In genomic region chr9:14518105-14518504, GRCm38 (mm10) we compare ENCODE assay signal across 26 mouse cellular contexts. TPM values are rescaled to one million over a fixed set of nuclear protein-coding genes. Genes with fewer than 3 reads are reported as not detected.
DNase-seq lines count a peak whose midpoint lies in the region; ATAC-seq and TF ChIP-seq lines count a peak whose summit lies in the region.
"Had no signal": no experiment of that assay in that cellular context is flagged by ENCODE, and none has a peak within 500 bp of the region (broad histone marks: within the 10 kb centered on the region; RNA-seq: fewer than 3 reads in every experiment).

No protein-coding gene starts in this region.

- 77% methylated on average over 3 of the region's 3 CpGs for WGBS in forebrain, postnatal 0 days
- WGBS in forebrain, embryonic 12.5 days = 87% methylated on average over 3 of the region's 3 CpGs
- WGBS in midbrain, postnatal 0 days = 70% methylated on average over 3 of the region's 3 CpGs
- 86% methylated on average over 3 of the region's 3 CpGs for WGBS in midbrain, embryonic 11.5 days
- 73% methylated on average over 3 of the region's 3 CpGs for WGBS in heart, embryonic 12.5 days

- no peak overlapping the region for H3K4me2 ChIP-seq in forebrain, postnatal 0 days (ENCODE audit: low read depth)
- H3K4me2 ChIP-seq in forebrain, embryonic 12.5 days = no peak overlapping the region
- H3K4me2 ChIP-seq in midbrain, postnatal 0 days (ENCODE audit: low read depth, low read length, poor library complexity, severe bottlenecking) = no peak overlapping the region
- H3K4me2 ChIP-seq in midbrain, embryonic 11.5 days = no peak overlapping the region
- no peak overlapping the region for H3K4me2 ChIP-seq in heart, embryonic 12.5 days
- H3K4me2 ChIP-seq: embryonic facial prominence, embryonic 12.5 days; forebrain, embryonic 13.5 days; heart, embryonic 13.5 days; hindbrain, embryonic 14.5 days had no signal

- no peak for DNase-seq in forebrain, postnatal 0 days
- no peak for DNase-seq in midbrain, postnatal 0 days (ENCODE audit: low spot score)
- DNase-seq in midbrain, embryonic 11.5 days (ENCODE audit: low spot score, missing footprints) = no peak
- DNase-seq in retina, postnatal 1 day = peak; percentile 21
- DNase-seq: adrenal gland, adult 2 months; adrenal gland, postnatal 14 days; cerebellum, adult 18-20 months; cerebellum, adult 9-10 months; cerebellum, postnatal 14 days; gastrocnemius, adult 2 months; gastrocnemius, postnatal 14 days; heart, adult 18-20 months; heart, postnatal 14 days; heart, postnatal 4 days had no signal

- H3K4me1 ChIP-seq in forebrain, postnatal 0 days (ENCODE audit: insufficient read depth) = no peaks in the 10 kb centered on the region
- H3K4me1 ChIP-seq in forebrain, embryonic 12.5 days = no peaks in the 10 kb centered on the region
- H3K4me1 ChIP-seq in midbrain, postnatal 0 days (ENCODE audit: insufficient read depth, low read length) = no peaks in the 10 kb centered on the region
- H3K4me1 ChIP-seq in midbrain, embryonic 11.5 days (ENCODE audit: control insufficient read depth, insufficient read depth, low read length) = no peaks in the 10 kb centered on the region
- H3K4me1 ChIP-seq in heart, embryonic 12.5 days (replicated peaks) = peaks cover 22% of the 10 kb centered on the region
- H3K4me1 ChIP-seq: forebrain, embryonic 13.5 days had no signal

- H3K27me3 ChIP-seq in forebrain, postnatal 0 days (ENCODE audit: insufficient read depth, low read length) = no peaks in the 10 kb centered on the region
- H3K27me3 ChIP-seq in forebrain, embryonic 12.5 days = no peaks in the 10 kb centered on the region
- H3K27me3 ChIP-seq in midbrain, postnatal 0 days (ENCODE audit: insufficient read depth, low read length) = no peaks in the 10 kb centered on the region
- H3K27me3 ChIP-seq in midbrain, embryonic 11.5 days (ENCODE audit: control insufficient read depth, insufficient read depth, low read length) = no peaks in the 10 kb centered on the region
- no peaks in the 10 kb centered on the region for H3K27me3 ChIP-seq in heart, embryonic 12.5 days (replicated peaks)
- H3K27me3 ChIP-seq: embryonic facial prominence, embryonic 12.5 days; forebrain, embryonic 13.5 days; heart, embryonic 13.5 days had no signal

- peak; percentile 53; the same call in 1 of the 2 replicates for ATAC-seq in forebrain, postnatal 0 days
- no peak for ATAC-seq in forebrain, embryonic 12.5 days (ENCODE audit: low FRiP score)
- ATAC-seq in midbrain, postnatal 0 days (ENCODE audit: low FRiP score) = peak; percentile 20; the same call in 1 of the 2 replicates
- ATAC-seq in midbrain, embryonic 11.5 days (ENCODE audit: low FRiP score) = no peak
- no peak for ATAC-seq in heart, embryonic 12.5 days (ENCODE audit: insufficient number of reproducible peaks, low FRiP score)
- ATAC-seq: CD4-positive, CD25-positive, alpha-beta regulatory T cell, adult 4 months; forebrain, embryonic 13.5 days; forebrain, embryonic 16.5 days; hindbrain, postnatal 0 days; inflammation-experienced regulatory T-cells, adult 6 months; intestine, embryonic 16.5 days had no signal

- no peak overlapping the region for H3K4me3 ChIP-seq in forebrain, postnatal 0 days (ENCODE audit: low read depth, low read length)
- no peak overlapping the region for H3K4me3 ChIP-seq in forebrain, embryonic 12.5 days (replicated peaks)
- H3K4me3 ChIP-seq in midbrain, postnatal 0 days (ENCODE audit: low read depth, low read length) = no peak overlapping the region
- no peak overlapping the region for H3K4me3 ChIP-seq in midbrain, embryonic 11.5 days (ENCODE audit: low read depth, low read length)
- H3K4me3 ChIP-seq in heart, embryonic 12.5 days = no peak overlapping the region
- H3K4me3 ChIP-seq: embryonic facial prominence, embryonic 12.5 days; erythroblast, embryonic 14.5 days; forebrain, embryonic 13.5 days; gastrocnemius, adult 2 months; heart, embryonic 13.5 days had no signal

- H3K27ac ChIP-seq in forebrain, postnatal 0 days (ENCODE audit: low read depth, low read length) = no peak overlapping the region
- no peak overlapping the region for H3K27ac ChIP-seq in forebrain, embryonic 12.5 days
- no peak overlapping the region for H3K27ac ChIP-seq in midbrain, postnatal 0 days (ENCODE audit: low read depth, low read length)
- no peak overlapping the region for H3K27ac ChIP-seq in midbrain, embryonic 11.5 days (ENCODE audit: low read depth, low read length)
- no peak overlapping the region for H3K27ac ChIP-seq in heart, embryonic 12.5 days (ENCODE audit: poor library complexity, severe bottlenecking)
- H3K27ac ChIP-seq: embryonic facial prominence, embryonic 12.5 days; forebrain, embryonic 13.5 days; gastrocnemius, adult 2 months; heart, embryonic 13.5 days; hindbrain, embryonic 14.5 days; hindbrain, postnatal 0 days had no signal

- no peak overlapping the region for H3K9ac ChIP-seq in forebrain, postnatal 0 days
- no peak overlapping the region for H3K9ac ChIP-seq in forebrain, embryonic 12.5 days
- no peak overlapping the region for H3K9ac ChIP-seq in midbrain, postnatal 0 days (replicated peaks; ENCODE audit: low read length, poor library complexity, severe bottlenecking)
- no peak overlapping the region for H3K9ac ChIP-seq in midbrain, embryonic 11.5 days (ENCODE audit: low read length)
- no peak overlapping the region for H3K9ac ChIP-seq in heart, embryonic 12.5 days
- H3K9ac ChIP-seq: embryonic facial prominence, embryonic 12.5 days; forebrain, embryonic 13.5 days; heart, embryonic 13.5 days; hindbrain, embryonic 14.5 days had no signal

- H3K9me3 ChIP-seq in forebrain, postnatal 0 days (ENCODE audit: low read length) = no peaks in the 10 kb centered on the region
- H3K9me3 ChIP-seq in forebrain, embryonic 12.5 days = no peaks in the 10 kb centered on the region
- H3K9me3 ChIP-seq in midbrain, postnatal 0 days (ENCODE audit: low read length) = no peaks in the 10 kb centered on the region
- no peaks in the 10 kb centered on the region for H3K9me3 ChIP-seq in midbrain, embryonic 11.5 days (ENCODE audit: control insufficient read depth, low read length)
- no peaks in the 10 kb centered on the region for H3K9me3 ChIP-seq in heart, embryonic 12.5 days (replicated peaks)
- H3K9me3 ChIP-seq: embryonic facial prominence, embryonic 12.5 days; forebrain, embryonic 13.5 days; heart, embryonic 13.5 days had no signal

- H3K36me3 ChIP-seq in forebrain, postnatal 0 days (ENCODE audit: insufficient read depth) = no peaks in the 10 kb centered on the region
- H3K36me3 ChIP-seq in forebrain, embryonic 12.5 days (replicated peaks) = peaks cover under 1% of the 10 kb centered on the region; the same call in 1 of the 2 replicates
- no peaks in the 10 kb centered on the region for H3K36me3 ChIP-seq in midbrain, postnatal 0 days (ENCODE audit: insufficient read depth, low read length)
- H3K36me3 ChIP-seq in midbrain, embryonic 11.5 days (ENCODE audit: control insufficient read depth, insufficient read depth, low read length) = no peaks in the 10 kb centered on the region
- H3K36me3 ChIP-seq in heart, embryonic 12.5 days = no peaks in the 10 kb centered on the region
- H3K36me3 ChIP-seq: embryonic facial prominence, embryonic 12.5 days had no signal

- TF ChIP-seq CTCF in forebrain, postnatal 0 days (IDR thresholded peaks at IDR 0.05; ENCODE audit: low read depth) = no peak
- no peak for TF ChIP-seq CTCF in midbrain, postnatal 0 days (IDR thresholded peaks at IDR 0.05)

RNA-seq across cellular contexts. Expression of gene Cwc15, which starts 17.7 kb away (rescaled TPM):
- 71.9 and 97.0 TPM in 2 replicates for total RNA-seq in forebrain, postnatal 0 days (2014; rRNA removed)
- polyA plus RNA-seq in forebrain, postnatal 0 days (2015; fragmentation: Nextera tagmentation; extraction: Ambion mirVana) = 154 and 173 TPM in 2 replicates
- polyA plus RNA-seq in forebrain, embryonic 12.5 days (2016; fragmentation: Nextera tagmentation; extraction: Ambion mirVana) = 192 and 194 TPM in 2 replicates
- 50.4 and 57.5 TPM in 2 replicates for total RNA-seq in midbrain, postnatal 0 days (2014; rRNA removed)
- 140 and 142 TPM in 2 replicates for polyA plus RNA-seq in midbrain, postnatal 0 days (2015; fragmentation: Nextera tagmentation; extraction: Ambion mirVana)
- 216 and 239 TPM in 2 replicates for polyA plus RNA-seq in midbrain, embryonic 11.5 days (2014; fragmentation: Nextera tagmentation; extraction: Ambion mirVana)
- polyA plus RNA-seq in heart, embryonic 12.5 days (2016; fragmentation: Nextera tagmentation; extraction: Ambion mirVana) = 126 and 130 TPM in 2 replicates

RNA-seq across cellular contexts. Expression of gene Kdm4d, which starts 17.8 kb away (rescaled TPM):
- total RNA-seq in forebrain, postnatal 0 days (2014; rRNA removed) = 1.4 and 2.4 TPM in 2 replicates
- 1.2 and 1.3 TPM in 2 replicates for polyA plus RNA-seq in forebrain, postnatal 0 days (2015; fragmentation: Nextera tagmentation; extraction: Ambion mirVana)
- 0.12 and 0.27 TPM in 2 replicates for polyA plus RNA-seq in forebrain, embryonic 12.5 days (2016; fragmentation: Nextera tagmentation; extraction: Ambion mirVana)
- 1.4 and 2.2 TPM in 2 replicates for total RNA-seq in midbrain, postnatal 0 days (2014; rRNA removed)
- 1.6 and 2.1 TPM in 2 replicates for polyA plus RNA-seq in midbrain, postnatal 0 days (2015; fragmentation: Nextera tagmentation; extraction: Ambion mirVana)
- 0.07 TPM in 2 replicates for polyA plus RNA-seq in midbrain, embryonic 11.5 days (2014; fragmentation: Nextera tagmentation; extraction: Ambion mirVana)
- polyA plus RNA-seq in heart, embryonic 12.5 days (2016; fragmentation: Nextera tagmentation; extraction: Ambion mirVana) = 0.14 and 0.15 TPM in 2 replicates
- total RNA-seq: gastrocnemius, adult 2 months; gastrocnemius, postnatal 14 days; heart, adult 18-20 months; heart, postnatal 14 days had no signal
- polyA plus RNA-seq: erythroblast, embryonic 14.5 days; heart, embryonic 13.5 days had no signal

Comparison
In these comparisons a context has a peak if more than half of its experiments do, and no peak if none do; other contexts are left out.
1. ATAC-seq: peak in forebrain, postnatal 0 days (single experiment) and midbrain, postnatal 0 days (single experiment); none in forebrain, embryonic 12.5 days (single experiment), midbrain, embryonic 11.5 days (single experiment) and heart, embryonic 12.5 days (single experiment).